Mouse (Mus musculus) urinary bladder, postnatal 10 days (tissue): ENCODE results near the gene Slc2a10.

ENCODE experiments used
- DNase-seq: peaks from one replicate; pipeline ENCODE4 v3.0.0; 2022; ENCODE audit warnings: low spot score

Slc2a10 gene

GRCm38 (mm10) chr2:165503259-165504203 is at the start of gene Slc2a10:
Slc2a10 (plus strand) TSS chr2:165503787.
- no peak for DNase-seq

GRCm38 (mm10) chr2:165456710-165457109 is 46.9 kb upstream of the Slc2a10 start:
- DNase-seq: no peak

DNA sequence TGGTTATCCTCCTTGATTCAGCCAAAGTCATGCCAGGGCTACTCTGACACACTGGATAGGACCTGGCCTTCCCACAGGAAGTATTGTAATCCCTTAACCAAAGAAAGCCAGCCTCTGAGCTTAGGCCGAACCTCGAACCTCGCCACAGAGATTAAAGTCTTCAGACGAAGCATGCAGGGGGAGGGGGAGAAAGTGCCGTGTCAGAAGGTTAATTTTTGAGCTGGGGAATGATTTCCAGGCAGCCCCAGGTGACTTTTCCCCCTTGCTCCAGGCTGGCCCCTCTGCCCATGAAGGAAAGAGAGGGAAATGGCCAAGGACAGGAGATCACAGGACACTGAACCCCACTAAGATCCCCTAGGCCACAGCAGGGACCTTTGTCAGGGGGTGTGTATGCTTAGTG is 45.4 kb upstream of the Slc2a10 start:
- no peak for DNase-seq

GRCm38 (mm10) chr2:165459663-165460062 is 43.9 kb upstream of the Slc2a10 start:
- no peak for DNase-seq

GRCm38 (mm10) chr2:165467824-165468452 is 35.6 kb upstream of the Slc2a10 start:
- DNase-seq: no peak

DNA sequence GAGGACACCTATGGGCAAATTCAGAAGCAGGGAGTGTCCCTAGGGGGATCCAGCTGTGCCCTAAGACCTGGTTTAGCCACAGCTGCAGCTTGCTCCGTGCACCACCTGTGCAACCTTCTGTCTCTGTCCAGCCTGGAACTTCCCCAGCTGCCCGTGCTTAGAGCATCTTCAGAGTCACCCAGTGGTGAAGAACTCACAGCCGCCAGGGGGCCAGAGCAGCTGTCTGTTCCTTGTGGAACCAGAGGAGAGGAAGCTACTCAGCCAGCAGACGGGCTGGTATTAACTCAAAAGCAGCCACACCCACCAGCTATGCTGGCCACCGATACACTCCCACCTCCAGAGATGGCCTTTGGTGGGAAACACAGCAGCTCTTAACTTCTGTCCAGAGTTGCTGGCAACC is 33.4 kb upstream of the Slc2a10 start:
- DNase-seq: no peak

DNA sequence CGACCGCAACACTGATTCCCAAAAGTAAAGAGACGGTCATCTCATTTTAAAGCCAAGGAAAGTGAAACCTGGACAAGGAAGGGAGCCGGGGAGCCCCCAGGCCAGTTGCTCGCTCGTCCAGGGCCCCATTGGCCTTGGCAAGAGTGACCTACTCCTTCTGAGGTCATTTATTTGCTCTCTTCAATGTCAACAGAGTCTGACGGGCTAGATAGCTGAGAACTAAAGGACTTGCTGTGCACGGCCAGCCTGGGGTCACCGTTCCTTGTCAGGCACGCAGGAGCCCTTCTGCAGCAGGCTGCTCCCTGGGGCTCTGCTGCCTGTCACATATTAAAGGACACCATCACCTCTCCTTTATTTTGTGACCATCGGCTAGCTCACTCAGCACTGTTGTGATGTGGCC is 31.6 kb upstream of the Slc2a10 start:
- DNase-seq: no peak

DNA sequence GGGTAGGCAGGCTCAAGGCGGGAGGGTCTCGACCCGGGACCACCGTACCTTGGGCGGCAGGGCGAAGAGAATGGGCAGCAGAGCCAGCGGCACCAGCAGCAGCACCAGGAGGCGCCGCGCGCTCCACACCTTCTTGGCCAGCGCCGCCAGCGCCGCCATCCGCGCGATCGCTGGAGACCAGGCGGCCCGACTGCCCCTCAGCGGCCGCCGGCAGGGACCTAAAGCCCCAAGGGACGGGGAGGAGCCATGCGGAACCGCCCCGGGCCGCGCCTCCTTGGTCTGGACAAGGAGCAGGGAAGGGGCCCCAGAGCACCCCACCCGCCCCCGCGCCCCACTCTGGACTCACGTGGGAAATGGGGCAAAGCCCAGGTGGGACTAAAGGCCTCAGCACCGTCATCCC is 30.6 kb upstream of the Slc2a10 start, which contains the start of gene Slc13a3:
Gene Slc13a3, minus strand, starts transcription at position 228 of the 400 bp plus-strand sequence.
- no peak for DNase-seq

- no peak for DNase-seq
Observed at GRCm38 (mm10) chr2:165475412-165475811, 28.2 kb upstream of the Slc2a10 start.

- DNase-seq: no peak
Observed at GRCm38 (mm10) chr2:165475850-165476249, 27.7 kb upstream of the Slc2a10 start.

- no peak for DNase-seq
Observed at GRCm38 (mm10) chr2:165482003-165482402, 21.6 kb upstream of the Slc2a10 start.

GRCm38 (mm10) chr2:165484152-165484551 is 19.4 kb upstream of the Slc2a10 start:
- DNase-seq: no peak

- DNase-seq: no peak
Observed at GRCm38 (mm10) chr2:165485826-165486225, 17.8 kb upstream of the Slc2a10 start.

- no peak for DNase-seq
Observed at GRCm38 (mm10) chr2:165486401-165486800, 17.2 kb upstream of the Slc2a10 start.

GRCm38 (mm10) chr2:165486881-165487535 is 16.6 kb upstream of the Slc2a10 start:
- no peak for DNase-seq

GRCm38 (mm10) chr2:165492648-165493553 is 10.7 kb upstream of the Slc2a10 start, which contains the start of gene Trp53rka:
Trp53rka (minus strand) TSS chr2:165493324.
- no peak for DNase-seq

GRCm38 (mm10) chr2:165493587-165494210 is 9.9 kb upstream of the Slc2a10 start:
- DNase-seq: no peak

- no peak for DNase-seq
Observed at GRCm38 (mm10) chr2:165494495-165494894, 9.1 kb upstream of the Slc2a10 start.

DNA sequence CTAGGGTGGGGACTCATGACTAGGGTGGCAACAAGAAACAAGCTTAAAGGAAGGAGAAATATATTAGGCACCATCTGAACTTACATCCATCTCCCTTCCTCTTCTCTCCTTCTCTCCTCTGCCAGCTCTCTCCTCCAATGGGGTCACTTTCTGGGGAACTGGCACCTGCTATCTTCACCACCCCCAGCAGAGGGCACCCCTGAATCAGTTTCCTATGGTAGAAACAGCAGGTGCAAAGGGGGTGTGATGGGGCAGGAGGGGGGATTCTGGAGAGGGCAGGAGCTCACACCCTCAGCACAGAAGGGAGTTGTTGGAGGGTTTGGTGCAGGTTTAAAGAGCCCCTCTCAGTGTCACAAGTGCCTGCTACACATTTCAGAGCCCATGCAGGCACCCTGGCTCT is 7.3 kb upstream of the Slc2a10 start:
- no peak for DNase-seq

- no peak for DNase-seq
Observed at GRCm38 (mm10) chr2:165497706-165498275, 5.8 kb upstream of the Slc2a10 start.

DNA sequence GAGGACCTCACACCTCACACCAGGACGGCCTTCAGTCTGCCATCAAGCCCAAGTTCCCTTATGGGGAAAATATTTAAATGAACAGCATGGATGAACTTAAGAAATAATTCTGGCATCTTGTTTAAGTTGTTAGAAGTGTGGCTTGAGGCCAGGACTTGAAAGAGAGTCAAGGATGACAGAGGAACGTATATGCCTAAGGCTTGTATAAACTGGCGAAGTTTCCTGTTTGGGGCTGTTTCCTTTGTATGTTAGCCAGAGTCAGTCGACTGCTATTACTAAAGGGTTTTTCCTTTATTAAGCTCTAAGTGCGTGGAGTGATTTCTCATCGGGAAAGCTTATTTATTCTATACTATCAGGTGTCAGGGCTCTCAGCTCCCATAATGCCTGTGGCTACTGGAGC is 4.8 kb upstream of the Slc2a10 start:
- DNase-seq: no peak
